Mouse (Mus musculus) ES-E14 (cell line): ENCODE results near the gene Srgap2.

Experiments used
- CHD2 ChIP-seq: IDR thresholded peaks from 2 replicates; pipeline ENCODE4 v1.6.1; 2014; ENCODE audit warnings: mild to moderate bottlenecking, low read depth, low read length, inconsistent platforms
- ZC3H11A ChIP-seq: IDR thresholded peaks from 2 replicates; pipeline ENCODE4 v1.6.1; 2012; ENCODE audit warnings: low read depth, mild to moderate bottlenecking, inconsistent platforms, low read length, borderline replicate concordance
- ZNF384 ChIP-seq: IDR thresholded peaks from 2 replicates; pipeline ENCODE4 v1.6.1; 2012; ENCODE audit warnings: low read depth, low read length, inconsistent platforms

DNA sequence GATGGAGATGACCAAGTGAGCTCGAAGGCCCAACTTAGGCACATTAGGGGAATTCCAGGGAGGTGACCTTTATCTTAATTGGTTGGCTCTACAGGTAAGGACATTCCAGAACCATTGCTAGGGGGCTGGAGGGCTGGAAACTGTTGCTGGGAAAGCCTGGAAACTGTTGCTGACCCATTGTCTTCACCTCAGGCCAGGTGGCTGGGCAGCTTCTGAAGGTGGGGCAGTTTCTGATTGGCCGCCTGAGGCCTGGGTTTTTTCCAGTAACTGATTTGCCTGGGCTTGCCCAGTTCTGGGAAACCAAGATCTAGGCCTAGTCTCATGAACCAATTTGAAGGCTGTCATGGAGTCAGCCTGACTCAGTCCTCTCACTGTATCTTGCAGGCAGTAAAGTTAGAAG lies 34.9 kb upstream of the Srgap2 start:
- no peak for TF ChIP-seq CHD2
- no peak for TF ChIP-seq ZNF384
- no peak for TF ChIP-seq ZC3H11A
